Mouse (Mus musculus): ENCODE data around the gene Orc4. TPM values are rescaled to one million over a fixed set of nuclear protein-coding genes. Genes with fewer than 3 reads are reported as not detected.
A peak's percentile ranks its signal among the peaks of the same experiment; 100 is the strongest.
"Not testable (repeated sequence)": the region's sequence is repeated elsewhere in the genome, so short reads cannot be mapped to it uniquely, and the experiment has no call there.

Orc4 gene
- total RNA-seq (2021) = 10 to 100 TPM; 30.9 to 34.0 TPM

DNA sequence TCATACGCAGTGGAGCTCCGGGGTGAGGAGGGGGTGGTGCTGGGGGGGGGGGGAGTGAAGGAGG lies at the start of gene Orc4:
Orc4 (minus strand) TSS at position 26 of the 64 bp plus-strand sequence.
- intact Hi-C loops (cut with DNase I) = loop anchor here (10.0 kb wide), 1 partner anchor 135 kb away; no protein-coding TSS in a partner anchor
- DNase-seq = no peak

DNA sequence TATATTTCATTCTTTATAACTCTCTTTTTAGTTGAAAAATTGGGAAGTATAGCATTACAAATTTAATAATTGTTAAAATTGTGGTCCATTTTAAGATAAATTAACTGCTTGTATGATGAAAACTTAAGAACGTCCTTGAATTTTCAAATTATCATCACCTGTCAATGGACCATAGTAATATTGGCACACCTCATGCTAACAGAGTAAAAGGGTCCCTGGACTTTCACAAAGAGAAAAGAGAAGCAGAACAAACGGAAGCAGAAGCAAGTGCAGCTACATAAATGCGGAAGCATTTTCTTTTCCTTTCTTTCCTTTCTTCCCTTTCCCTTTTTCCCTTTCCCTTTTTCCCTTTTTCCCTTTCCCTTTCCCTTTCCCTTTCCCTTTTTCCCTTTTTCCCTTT lies 40.2 kb upstream of the Orc4 start:
- DNase-seq = no peak
- intact Hi-C loops (cut with DNase I) = no loop called here

DNA sequence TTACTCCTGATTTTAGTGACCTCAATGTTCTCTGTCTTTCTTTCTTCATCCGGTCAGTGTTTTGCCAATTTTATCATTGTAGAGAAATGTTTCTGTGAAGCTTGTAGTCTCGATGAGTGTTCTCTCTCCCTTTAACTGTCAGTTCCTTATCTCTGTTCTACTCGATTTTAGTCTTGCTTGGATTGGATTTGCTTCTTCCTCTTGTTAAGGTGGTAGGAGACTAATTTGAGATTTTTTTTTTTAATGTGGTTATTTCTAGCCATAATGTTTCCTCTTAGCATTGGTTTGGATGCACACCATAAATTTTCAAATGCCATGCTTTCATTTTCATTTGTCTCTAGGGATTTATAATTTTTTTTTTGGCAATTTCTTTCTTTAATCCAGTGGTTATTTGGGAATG lies 28.8 kb upstream of the Orc4 start:
- intact Hi-C loops (cut with DNase I) = no loop called here

DNA sequence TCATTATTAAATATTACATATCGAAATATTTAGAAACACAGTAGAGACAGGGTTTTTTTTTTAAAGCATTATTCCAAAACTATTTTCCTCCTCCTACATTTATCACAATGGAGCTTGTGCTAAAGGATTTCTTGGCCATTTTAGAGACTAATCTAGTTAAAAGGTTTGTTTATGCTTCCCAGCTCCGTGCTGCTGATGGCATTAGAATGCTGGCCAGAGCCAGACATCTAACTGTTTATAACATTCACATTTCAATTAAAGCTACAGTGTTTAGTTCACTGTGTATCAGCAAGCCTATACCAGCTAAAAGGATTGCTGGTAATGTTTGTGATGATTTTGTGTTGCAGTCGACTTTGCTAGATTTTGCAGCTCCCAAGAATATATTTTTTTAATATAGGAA lies 6.5 kb upstream of the Orc4 start:
- intact Hi-C loops (cut with DNase I) = loop anchor here (10.0 kb wide), 1 partner anchor 128 kb away; no protein-coding TSS in a partner anchor
- no peak for DNase-seq

More for the DNA sequence above, 28.8 kb upstream of the Orc4 start:
- DNase-seq = no peak

DNA sequence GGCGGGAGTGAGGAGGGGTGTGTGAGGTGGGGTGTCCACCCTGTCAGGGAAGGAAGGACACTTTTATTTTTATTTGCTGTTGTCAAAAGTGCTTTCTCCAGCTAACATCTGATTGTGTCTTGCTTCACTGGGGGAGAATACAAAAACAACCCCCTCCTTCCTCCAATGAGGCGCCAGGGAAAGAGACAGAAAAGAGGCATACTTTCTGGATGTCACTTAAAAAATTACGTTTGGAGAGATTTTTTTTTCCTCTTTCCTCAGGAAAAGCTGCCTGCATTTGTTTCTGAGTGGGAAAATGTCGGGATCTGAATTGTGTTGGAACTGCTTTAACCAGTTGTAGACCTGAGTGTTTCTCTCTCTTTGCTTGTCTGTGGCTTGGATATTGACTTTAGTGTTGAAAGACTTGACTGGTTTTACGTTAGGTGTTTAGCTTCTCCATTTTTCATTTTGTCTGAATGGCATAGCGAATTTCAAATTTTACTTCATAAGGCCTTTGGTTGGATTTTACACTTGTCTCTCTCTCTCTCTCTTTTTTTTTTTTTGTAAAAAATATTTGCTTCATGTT lies 321 bp upstream of the Orc4 start:
- intact Hi-C loops (cut with DNase I) = loop anchor here (10.0 kb wide), 1 partner anchor 134 kb away; no protein-coding TSS in a partner anchor
- no peak for DNase-seq

DNA sequence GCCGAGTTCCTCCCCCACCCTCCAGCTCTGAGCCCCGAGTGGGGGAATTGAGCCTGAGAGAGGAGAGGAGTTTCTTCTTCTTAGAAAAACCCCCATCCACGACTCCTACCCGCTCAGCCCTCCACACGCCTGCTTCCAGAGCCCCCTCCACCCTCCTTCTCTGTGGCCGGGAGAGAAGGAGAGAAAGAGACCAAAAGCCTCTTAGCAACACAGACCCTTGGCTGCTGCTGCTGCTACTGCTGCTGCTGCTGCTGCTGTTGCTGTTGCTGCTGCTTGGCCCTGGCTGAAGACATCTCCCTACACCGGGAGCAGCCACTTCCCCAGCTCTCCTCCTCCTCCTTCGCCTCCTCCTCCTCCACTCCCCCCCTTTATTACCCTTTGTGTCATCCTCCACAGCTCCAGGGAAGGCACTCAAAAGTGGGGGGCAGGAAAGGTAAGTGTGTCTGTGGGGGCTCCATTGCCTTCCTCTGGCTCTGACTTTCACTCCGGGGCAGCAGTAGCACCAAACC lies 280 bp downstream of the Orc4 start:
- intact Hi-C loops (cut with DNase I) = loop anchor here (5.0 to 10.0 kb wide), 3 partner anchors 135 to 503 kb away; partner anchors contain the start of genes Acvr2a and Epc2
- DNase-seq = peak in 1 of 2 experiments; percentile 31

DNA sequence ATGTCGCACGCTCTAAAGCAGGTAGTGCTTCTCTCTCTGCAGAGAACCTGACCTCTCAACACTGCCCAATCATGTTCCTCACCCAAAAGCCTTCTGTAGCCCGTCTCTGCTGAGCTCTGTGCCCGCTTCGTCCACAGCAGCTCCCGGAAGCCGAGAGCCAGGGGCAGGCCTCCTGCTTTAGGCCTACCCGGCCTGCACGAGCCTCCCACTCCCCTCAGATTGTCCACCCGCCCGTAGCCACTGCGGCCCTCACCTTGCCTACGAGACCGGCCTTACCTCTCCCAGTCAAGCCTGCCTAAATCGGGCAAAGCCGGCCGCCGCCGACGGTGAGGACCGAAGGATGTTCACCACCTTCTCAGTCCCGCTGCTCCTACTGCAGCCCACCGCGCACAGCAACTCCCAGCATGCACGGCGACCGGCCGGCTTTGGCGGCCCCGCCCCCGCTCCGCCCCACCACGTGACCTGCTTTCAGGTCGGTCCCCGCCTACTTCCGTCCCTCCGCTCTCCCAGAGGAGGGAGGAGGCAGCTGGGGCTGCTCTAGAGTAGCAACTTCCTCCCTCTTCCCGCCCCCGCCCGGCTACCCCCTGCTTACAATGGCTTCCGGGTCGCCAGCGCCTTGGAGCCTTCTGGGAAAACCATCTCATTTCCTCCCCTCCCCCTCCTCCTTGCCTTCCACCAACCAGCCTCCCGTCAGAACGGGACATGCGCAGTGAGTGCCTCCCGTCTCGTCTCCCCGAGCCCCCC lies 1.1 kb downstream of the Orc4 start, which contains the start of gene Mbd5:
Mbd5 (plus strand) TSS at position 668 of the 744 bp plus-strand sequence.
- peak; percentile 96 to 98 for DNase-seq
- intact Hi-C loops (cut with DNase I) = loop anchor here (5.0 kb wide), 2 partner anchors 137 to 503 kb away; partner anchors contain the start of genes Acvr2a and Epc2

DNA sequence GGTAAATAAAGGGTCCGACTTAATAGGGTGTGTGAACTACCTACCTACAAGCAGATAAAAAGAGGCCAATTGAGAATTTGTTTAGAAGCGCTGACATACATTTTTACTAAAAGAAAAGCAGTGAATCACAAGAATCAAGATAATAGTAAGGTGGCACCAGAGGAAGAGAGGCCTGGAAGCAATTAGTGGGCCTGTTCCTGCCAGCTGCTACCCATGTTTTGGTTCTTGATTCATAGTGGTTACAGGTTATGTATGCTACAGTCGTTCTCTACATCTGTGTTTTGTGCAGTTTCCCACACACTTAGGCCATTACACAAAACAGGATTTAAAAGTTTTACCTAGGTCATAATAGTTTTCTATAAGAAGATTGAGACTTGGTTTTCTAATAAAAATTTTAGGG lies 2.3 kb downstream of the Orc4 start:
- intact Hi-C loops (cut with DNase I) = loop anchor here (5.0 kb wide), 2 partner anchors 135 to 505 kb away; partner anchors contain the start of genes Acvr2a and Epc2
- DNase-seq = no peak

DNA sequence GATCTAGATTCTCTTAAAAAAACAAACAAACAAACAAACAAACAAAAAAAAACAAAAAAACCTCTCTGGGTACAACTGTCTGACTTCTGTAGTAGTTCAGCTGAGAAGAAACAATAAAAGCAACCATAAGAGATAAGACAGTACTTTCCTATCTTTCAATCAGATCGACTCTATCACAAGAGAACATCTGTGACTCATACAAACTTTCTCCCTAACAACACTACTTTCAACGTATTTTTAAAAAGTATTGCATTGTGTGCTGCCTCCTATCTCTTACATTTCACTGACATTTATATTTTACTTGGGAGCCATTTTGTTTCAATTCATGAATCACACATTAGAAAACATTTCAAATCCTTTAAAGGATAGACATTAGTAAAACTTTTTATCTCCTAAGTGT lies 15.0 kb downstream of the Orc4 start:
- intact Hi-C loops (cut with DNase I) = no loop called here
- no peak for DNase-seq

DNA sequence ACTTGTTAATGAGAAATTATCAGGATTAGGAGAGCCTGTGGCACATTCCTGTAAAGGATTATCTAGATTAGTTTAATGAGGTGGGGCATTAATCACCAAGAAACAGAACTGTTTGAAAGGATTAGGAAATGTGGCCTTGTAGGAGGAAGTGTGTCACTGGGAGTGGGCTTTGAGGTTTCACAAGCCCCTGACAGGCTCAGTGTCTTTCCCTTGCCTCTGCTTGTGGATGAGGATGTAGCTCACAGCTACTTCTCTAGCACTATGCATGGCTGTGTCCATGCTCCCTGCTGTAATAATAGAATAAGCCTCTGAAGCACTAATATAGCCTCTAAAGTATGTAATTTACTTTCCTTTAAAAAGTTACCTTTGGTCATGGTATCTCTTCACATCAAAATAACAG lies 34.2 kb downstream of the Orc4 start:
- DNase-seq = no peak
- intact Hi-C loops (cut with DNase I) = loop anchor here (5.0 kb wide), 1 partner anchor 816 kb away; no protein-coding TSS in a partner anchor

DNA sequence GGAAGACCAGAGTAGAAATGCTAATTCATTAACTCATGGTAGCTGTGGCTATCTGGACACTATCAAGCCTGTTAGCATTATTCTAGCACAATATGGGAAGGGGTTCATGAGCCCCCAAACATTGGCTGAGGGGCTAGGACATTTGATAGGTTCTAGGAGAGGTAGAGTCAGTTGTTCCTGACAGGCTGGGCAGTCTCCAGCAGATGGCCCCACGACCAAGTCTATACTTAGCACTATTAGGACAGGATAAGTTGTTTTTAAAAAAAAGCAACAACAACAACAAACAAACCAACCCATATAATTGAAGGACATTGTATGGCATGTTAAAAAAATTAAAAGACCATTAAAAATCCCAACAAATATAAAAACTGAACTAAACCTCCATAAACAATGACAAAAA lies 35.9 kb downstream of the Orc4 start:
- intact Hi-C loops (cut with DNase I) = no loop called here
- DNase-seq = no peak

DNA sequence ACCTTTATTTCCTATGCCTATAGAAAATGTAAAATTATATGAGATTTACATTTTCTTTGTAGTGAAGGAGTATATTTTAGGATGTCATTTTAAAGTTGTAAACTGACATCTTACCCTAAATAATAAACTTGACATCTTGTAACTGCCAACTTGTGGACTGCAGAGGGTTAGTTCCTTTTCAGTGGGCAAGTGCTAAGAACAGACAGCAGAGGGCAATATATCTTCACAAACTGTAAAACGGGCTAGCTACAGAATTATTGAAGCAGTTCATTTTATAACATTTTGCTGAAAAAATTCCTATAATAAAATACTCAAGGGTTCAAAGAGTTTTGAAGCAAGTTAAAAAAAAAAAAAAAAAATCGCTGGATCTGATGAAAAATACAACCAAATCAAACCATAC lies 41.2 kb downstream of the Orc4 start:
- DNase-seq = no peak
- intact Hi-C loops (cut with DNase I) = loop anchor here (1.0 to 5.0 kb wide), 2 partner anchors 348 to 404 kb away; no protein-coding TSS in a partner anchor

DNA sequence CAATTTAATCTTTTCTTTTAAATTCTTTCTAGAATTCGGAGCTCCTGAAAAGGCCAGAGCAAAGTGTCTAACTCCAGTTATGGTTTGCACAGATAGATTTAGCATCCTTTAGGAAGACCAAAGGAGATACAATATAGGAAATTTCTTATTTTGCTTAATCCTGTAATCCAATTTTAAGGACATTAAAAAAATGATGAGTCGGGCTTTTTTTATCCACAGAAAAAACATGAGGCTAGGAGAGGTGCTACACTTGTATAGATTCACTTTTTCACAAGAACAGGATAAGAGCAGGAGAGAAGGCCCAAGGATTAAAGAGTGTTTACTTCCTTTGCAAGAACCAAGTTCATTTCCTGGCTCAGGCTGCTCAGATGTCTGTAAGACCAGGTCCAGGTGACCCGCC lies 54.9 kb downstream of the Orc4 start:
- DNase-seq = no peak
- intact Hi-C loops (cut with DNase I) = no loop called here

DNA sequence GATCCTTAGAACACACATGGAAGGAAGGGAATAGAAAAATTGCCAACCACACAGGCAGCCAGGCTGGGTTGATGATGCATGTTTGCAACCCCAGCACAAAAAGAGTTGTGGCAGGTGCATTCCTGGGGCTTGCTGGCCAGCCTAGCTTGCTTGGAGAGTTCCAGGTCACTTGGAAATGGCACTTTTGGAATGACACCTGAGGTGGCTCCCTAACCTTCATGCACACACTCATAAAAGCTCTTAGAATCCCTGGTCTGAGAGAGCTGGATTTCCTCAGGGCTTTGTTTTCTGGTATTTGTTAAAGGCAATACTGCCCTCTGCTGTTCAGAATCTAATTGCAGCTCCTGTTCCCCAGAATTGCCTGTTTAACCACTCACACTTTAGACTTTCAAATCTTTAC lies 64.1 kb downstream of the Orc4 start:
- intact Hi-C loops (cut with DNase I) = loop anchor here (1.0 to 10.0 kb wide), 8 partner anchors 72 to 1394 kb away; partner anchors contain the start of gene Acvr2a
- DNase-seq = peak; percentile 62 to 63

DNA sequence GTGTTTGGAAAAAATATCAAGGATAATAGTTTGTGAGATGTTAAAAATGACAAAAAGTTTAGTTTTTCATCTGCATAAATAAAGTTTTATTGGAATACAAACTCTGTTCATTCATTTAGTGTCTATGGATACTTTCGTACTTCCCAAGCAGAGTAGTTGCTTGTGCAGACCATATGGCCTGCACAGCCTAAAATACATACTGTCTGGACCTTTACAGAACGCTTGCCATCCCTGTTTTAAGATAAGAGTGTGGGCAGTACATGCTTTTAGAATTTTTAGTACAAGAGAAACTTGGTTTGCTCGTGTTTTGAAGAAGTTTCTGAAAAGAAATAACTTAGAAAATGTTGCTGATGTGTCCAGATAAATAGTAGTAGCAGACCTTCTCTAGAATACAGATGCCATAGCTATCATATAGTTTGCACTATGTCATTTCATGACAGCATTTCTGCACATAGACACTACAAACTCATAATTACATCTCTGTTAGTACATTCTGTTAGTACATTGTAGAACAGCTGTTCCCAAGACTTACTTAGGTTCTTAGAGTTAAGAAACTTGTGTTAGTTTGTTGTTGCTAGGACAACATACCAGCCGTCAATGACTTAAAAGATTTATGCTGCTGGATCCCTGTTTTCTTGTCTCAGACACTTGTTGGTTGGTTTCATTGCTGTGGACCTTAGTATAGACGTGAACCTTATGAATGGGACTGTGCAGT lies 81.7 kb downstream of the Orc4 start:
- DNase-seq = no peak
- intact Hi-C loops (cut with DNase I) = no loop called here

DNA sequence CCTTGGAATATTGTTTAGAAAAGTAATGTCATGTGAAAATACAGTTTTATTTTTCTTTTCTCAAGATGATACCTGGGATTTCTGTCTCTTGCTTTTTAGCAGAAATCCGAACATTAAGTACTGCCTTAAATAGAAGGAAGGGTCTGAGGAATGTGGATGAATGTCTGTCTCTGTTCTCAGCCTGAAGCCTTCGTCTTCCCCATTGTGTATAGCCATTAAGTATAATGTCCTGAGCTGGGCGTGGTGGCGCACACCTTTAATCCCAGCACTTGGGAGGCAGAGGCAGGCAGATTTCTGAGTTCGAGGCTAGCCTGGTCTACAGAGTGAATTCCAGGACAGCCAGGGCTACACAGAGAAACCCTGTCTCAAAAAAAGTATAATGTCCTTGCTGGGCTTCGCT lies 84.5 kb downstream of the Orc4 start:
- DNase-seq; intact Hi-C loops (cut with DNase I): not testable (repeated sequence)

Other genes starting within 250 kb of the Orc4 start
- 10 to 100 TPM; 15.4 to 16.7 TPM for gene Acvr2a, start 136.2 kb downstream of the Orc4 start, total RNA-seq (2021)
- gene Mbd5, start 769 bp downstream of the Orc4 start, total RNA-seq (2021) = 10 to 100 TPM; 30.8 to 39.1 TPM

Measured in heart, postnatal 36 days (tissue).